Mouse (Mus musculus): ENCODE results near the gene Mmp28. TPM values are rescaled to one million over a fixed set of nuclear protein-coding genes. Genes with fewer than 3 reads are reported as not detected.

The Mmp28 gene
- 1.3 and 2.0 TPM in 2 replicates for polyA plus RNA-seq (2015; fragmentation: Nextera tagmentation; extraction: Ambion mirVana)

DNA sequence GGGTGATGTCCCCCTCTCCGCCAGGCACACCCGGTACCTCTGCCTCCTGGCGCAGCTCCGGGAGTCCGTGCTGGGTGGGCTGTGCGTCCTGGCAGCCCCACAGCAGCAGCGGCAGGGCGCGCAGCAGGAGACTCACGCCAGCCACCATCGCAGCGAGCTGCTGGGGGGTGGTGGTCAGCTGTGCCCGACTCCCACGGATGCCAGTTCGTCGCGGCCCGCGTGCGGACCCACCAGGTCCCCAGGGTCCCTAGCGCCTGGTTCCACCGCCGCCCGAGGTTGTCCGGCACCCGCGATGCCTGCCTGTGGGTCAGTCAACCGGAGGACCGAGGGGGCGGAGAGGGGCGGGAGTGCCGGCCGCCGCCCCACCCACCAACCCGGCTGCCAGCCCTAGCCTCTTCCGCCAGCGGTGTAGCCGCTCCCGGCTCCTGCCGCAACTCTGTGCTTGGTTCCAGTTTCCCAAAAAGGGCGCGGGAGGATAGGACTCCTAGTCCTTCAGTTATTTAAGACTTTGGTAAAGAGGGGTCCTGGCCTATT lies at the start of gene Mmp28:
Gene Mmp28 (minus strand): TSS at position 361 of the 534 bp plus-strand sequence.
- Histone ChIP-seq H3K27me3 (replicated peaks; ENCODE audit: control insufficient read depth, insufficient read depth, low read length) (peaks cover 5% of the 10 kb centered on the region; the same call in 1 of the 2 replicates), H3K4me1 (ENCODE audit: control insufficient read depth, insufficient read depth, low read length) (peaks cover 7% of the 10 kb centered on the region), H3K36me3 (ENCODE audit: control insufficient read depth, insufficient read depth, low read length) (no peaks in the 10 kb centered on the region), H3K9me3 (ENCODE audit: control insufficient read depth, low read length) (no peaks in the 10 kb centered on the region), H3K4me2 (ENCODE audit: low read depth, low read length) (peak within 1 kb of the TSS; percentile 96), H3K27ac (ENCODE audit: low read length) (no peak within 1 kb of the TSS), H3K4me3 (ENCODE audit: low read length) (peak within 1 kb of the TSS; percentile 69), H3K9ac (ENCODE audit: low read depth, low read length) (peak within 1 kb of the TSS; percentile 72)
- under 1% methylated on average over 42 of the region's 42 CpGs for WGBS
- ATAC-seq = peak; percentile 70

DNA sequence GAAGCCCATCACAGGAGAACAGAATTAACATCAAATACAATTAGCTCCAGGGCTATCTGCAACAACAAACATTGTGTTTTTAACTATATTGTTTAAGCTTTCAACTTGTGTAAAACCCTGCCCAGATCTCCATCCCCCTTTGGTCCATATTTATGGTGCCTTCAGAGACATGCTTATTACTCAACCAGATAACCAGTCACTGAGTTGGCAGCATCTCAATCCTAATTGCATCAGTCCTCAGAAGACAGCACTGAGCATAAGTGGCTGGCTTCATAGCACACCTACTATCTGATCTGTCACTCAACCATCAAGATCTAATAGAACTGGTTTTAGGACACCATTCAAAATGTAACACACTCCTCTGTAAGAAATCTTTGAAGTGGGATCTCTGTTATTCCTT lies 46.6 kb upstream of the Mmp28 start:
- Histone ChIP-seq H3K4me2 (ENCODE audit: low read depth, low read length) (no peak overlapping the region), H3K36me3 (ENCODE audit: control insufficient read depth, insufficient read depth, low read length) (peaks cover 4% of the 10 kb centered on the region; the same call in 1 of the 2 replicates), H3K27me3 (replicated peaks; ENCODE audit: control insufficient read depth, insufficient read depth, low read length) (no peaks in the 10 kb centered on the region), H3K9me3 (ENCODE audit: control insufficient read depth, low read length) (no peaks in the 10 kb centered on the region), H3K9ac (ENCODE audit: low read depth, low read length) (no peak overlapping the region), H3K27ac (ENCODE audit: low read length) (no peak overlapping the region), H3K4me1 (ENCODE audit: control insufficient read depth, insufficient read depth, low read length) (no peaks in the 10 kb centered on the region), H3K4me3 (ENCODE audit: low read length) (no peak overlapping the region)
- no peak for ATAC-seq

DNA sequence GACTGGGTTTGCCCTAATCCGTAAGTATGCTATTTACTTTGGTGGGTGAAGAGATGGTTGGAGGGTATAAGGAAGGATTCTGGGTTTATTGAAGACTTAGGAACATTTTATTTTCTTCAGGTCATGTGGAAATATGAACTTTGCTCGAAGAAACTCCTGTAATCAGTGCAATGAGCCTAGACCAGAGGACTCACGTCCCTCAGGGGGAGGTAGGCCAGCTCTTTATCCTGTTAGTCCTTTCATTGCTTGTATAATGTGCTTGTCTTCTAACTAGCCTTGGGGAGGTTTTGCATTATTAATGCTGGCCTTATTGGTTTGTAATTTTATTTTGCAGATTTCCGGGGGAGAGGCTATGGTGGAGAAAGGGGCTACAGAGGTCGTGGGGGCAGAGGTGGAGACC lies 41.4 kb upstream of the Mmp28 start:
- no peaks in the 10 kb centered on the region for H3K9me3 ChIP-seq (ENCODE audit: control insufficient read depth, low read length)
- no peaks in the 10 kb centered on the region for H3K27me3 ChIP-seq (replicated peaks; ENCODE audit: control insufficient read depth, insufficient read depth, low read length)
- 86% methylated on average over 5 of the region's 5 CpGs for WGBS
- peaks cover 7% of the 10 kb centered on the region for H3K36me3 ChIP-seq (ENCODE audit: control insufficient read depth, insufficient read depth, low read length)
- no peak overlapping the region for H3K4me2 ChIP-seq (ENCODE audit: low read depth, low read length)
- H3K9ac ChIP-seq (ENCODE audit: low read depth, low read length) = no peak overlapping the region
- peak; percentile 70 for ATAC-seq
- H3K4me3 ChIP-seq (ENCODE audit: low read length) = no peak overlapping the region
- H3K4me1 ChIP-seq (ENCODE audit: control insufficient read depth, insufficient read depth, low read length) = no peaks in the 10 kb centered on the region
- H3K27ac ChIP-seq (ENCODE audit: low read length) = no peak overlapping the region

DNA sequence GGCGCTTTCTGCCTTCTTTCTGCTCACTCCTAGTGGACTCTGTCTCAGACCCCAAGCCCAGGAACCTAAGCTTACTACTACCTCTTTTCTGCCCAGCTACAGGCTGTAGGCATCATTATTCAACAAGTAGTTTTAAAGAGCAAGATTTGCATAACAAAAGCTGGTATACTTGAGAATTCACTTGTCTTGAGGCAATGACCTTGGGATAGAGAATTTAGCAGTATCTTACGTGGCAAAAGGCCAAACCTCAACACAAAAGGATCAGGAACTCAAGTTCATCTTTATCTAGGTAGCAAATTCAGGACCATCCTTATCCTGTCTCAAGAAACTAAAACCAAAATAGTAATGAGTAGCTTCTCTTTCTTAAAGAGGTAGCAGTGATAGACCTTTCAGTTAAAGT lies 32.7 kb upstream of the Mmp28 start:
- Histone ChIP-seq H3K4me2 (ENCODE audit: low read depth, low read length) (no peak overlapping the region), H3K4me3 (ENCODE audit: low read length) (no peak overlapping the region), H3K27ac (ENCODE audit: low read length) (no peak overlapping the region), H3K36me3 (ENCODE audit: control insufficient read depth, insufficient read depth, low read length) (0 out of 2 replicates have a peak, but pooled peaks cover 8% of the 10 kb centered on the region), H3K9ac (ENCODE audit: low read depth, low read length) (no peak overlapping the region), H3K27me3 (replicated peaks; ENCODE audit: control insufficient read depth, insufficient read depth, low read length) (no peaks in the 10 kb centered on the region), H3K9me3 (ENCODE audit: control insufficient read depth, low read length) (no peaks in the 10 kb centered on the region), H3K4me1 (ENCODE audit: control insufficient read depth, insufficient read depth, low read length) (no peaks in the 10 kb centered on the region)
- no peak for ATAC-seq
- WGBS = 81% methylated on average over 2 of the region's 2 CpGs

DNA sequence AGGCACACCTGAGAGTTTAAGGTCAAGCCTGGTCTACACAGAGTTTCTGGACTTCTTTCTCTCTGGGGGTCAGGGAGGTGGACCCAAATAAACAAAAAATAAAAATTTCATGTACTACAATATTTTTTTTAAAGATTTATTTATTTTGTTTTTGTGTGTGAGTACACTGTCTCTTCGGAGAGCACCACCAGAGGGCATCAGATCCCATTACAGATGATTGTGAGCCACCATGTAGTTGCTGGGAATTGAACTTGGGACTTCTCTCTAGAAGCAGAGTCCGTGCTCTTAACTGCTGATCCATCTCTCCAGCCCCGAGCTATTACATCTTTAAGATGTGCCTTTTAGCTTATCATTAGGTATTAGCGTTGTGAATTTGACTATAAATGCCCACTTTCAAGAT lies 28.6 kb upstream of the Mmp28 start:
- Histone ChIP-seq H3K4me2 (ENCODE audit: low read depth, low read length) (no peak overlapping the region), H3K4me3 (ENCODE audit: low read length) (no peak overlapping the region), H3K9ac (ENCODE audit: low read depth, low read length) (no peak overlapping the region), H3K9me3 (ENCODE audit: control insufficient read depth, low read length) (no peaks in the 10 kb centered on the region), H3K27me3 (replicated peaks; ENCODE audit: control insufficient read depth, insufficient read depth, low read length) (no peaks in the 10 kb centered on the region), H3K4me1 (ENCODE audit: control insufficient read depth, insufficient read depth, low read length) (no peaks in the 10 kb centered on the region), H3K36me3 (ENCODE audit: control insufficient read depth, insufficient read depth, low read length) (peaks cover 2% of the 10 kb centered on the region; the same call in 1 of the 2 replicates), H3K27ac (ENCODE audit: low read length) (no peak overlapping the region)
- ATAC-seq = no peak
- 85% methylated on average over 4 of the region's 4 CpGs for WGBS

DNA sequence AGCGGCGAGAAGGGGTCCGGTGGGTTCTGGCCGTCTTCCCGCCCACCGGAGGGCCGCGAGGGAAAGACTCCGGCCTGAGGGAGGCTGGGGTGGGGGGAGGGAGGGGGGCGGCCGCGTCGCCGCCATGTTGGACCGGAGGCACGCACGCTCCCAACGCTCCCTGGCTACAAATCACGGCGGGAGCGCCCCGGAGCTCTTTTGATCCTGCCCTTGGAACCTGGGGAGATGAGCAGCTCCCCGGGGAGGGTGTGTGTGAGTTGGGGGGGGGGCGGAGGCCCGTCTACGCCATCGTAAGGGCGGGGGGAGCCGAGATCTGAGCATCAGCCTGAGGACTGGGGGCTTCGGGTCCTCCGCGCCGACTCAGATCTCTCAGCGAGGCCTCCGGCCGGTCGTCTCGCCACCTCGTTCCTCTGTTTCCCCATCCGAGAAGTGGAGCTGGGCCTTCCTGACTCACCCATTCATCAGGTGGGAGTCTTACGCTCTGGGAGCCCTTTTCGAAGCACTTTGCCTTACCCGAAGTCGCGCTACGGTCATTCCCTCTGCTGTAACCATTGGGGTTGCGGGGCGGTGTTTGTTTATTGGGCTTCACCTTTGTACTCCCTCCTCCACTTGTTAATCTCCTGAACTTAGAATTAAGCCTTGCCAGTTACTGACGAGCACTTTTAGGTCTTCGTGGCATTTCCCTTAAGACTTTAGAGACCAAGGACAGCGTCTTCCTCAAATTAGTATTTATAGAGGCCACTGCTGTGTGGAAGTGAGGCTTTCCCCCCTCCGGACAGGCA lies 10.6 kb upstream of the Mmp28 start:
- H3K36me3 ChIP-seq (ENCODE audit: control insufficient read depth, insufficient read depth, low read length) = no peaks in the 10 kb centered on the region
- peak overlapping the region; percentile 72 for H3K4me2 ChIP-seq (ENCODE audit: low read depth, low read length)
- no peaks in the 10 kb centered on the region for H3K27me3 ChIP-seq (replicated peaks; ENCODE audit: control insufficient read depth, insufficient read depth, low read length)
- peak overlapping the region; percentile 95 for H3K9ac ChIP-seq (ENCODE audit: low read depth, low read length)
- WGBS = under 1% methylated on average over 44 of the region's 52 CpGs
- H3K4me1 ChIP-seq (ENCODE audit: control insufficient read depth, insufficient read depth, low read length) = peaks cover 15% of the 10 kb centered on the region
- peak overlapping the region; percentile 97 for H3K27ac ChIP-seq (ENCODE audit: low read length)
- ATAC-seq = peak; percentile 82
- peak overlapping the region; percentile 93 for H3K4me3 ChIP-seq (ENCODE audit: low read length)
- no peaks in the 10 kb centered on the region for H3K9me3 ChIP-seq (ENCODE audit: control insufficient read depth, low read length)

DNA sequence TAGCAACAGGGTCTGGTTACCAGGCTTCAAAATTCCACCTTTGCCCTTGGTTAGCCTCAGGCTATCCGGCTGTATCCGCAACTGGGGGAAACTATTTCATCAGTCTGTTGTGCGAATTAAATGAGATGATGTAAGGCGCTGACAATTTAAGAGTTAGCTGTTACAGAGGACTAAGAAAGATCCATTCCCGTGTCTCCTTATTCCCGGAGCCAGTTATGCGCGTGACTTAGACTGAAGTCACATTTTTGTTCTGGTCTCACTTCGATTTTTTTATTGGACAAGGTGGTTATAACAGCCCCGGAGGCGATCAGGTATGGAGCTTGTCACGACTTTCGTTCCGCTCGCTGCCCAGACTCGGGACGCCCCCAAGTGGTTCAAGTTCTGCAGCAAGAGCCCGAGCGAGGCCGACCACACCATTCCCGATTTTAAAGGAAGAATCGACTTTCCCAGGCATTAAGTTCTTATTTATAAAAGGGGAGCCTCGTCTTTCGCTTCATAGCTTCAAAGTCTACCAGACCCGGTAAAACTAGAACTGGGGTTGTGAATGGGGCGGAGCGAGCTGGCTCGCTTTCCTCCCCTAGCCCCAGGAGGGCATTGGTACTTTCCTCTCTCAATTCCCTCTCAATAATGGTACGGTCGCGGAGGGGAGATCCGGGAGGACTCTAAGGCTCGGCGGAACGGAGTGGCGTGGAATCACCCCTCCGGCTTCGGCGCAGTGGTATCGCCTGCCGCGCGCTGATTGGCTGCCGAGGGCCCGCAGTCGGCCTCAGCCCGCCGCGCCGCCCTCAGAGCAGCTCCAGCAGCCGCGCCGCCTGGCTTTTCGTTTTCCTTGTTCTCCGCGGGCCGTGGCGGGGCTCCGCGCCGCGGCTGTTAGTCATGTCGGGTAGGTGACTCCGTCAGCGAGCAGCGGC lies 9.7 kb upstream of the Mmp28 start, which contains the start of gene Taf15:
Gene Taf15 (plus strand): TSS at position 763 of the 911 bp plus-strand sequence.
- no peaks in the 10 kb centered on the region for H3K9me3 ChIP-seq (ENCODE audit: control insufficient read depth, low read length)
- H3K4me1 ChIP-seq (ENCODE audit: control insufficient read depth, insufficient read depth, low read length) = peaks cover 15% of the 10 kb centered on the region
- H3K9ac ChIP-seq (ENCODE audit: low read depth, low read length) = peak within 1 kb of the TSS; percentile 95
- H3K27ac ChIP-seq (ENCODE audit: low read length) = peak within 1 kb of the TSS; percentile 97
- ATAC-seq = peak; percentile 96
- H3K27me3 ChIP-seq (replicated peaks; ENCODE audit: control insufficient read depth, insufficient read depth, low read length) = no peaks in the 10 kb centered on the region
- peak within 1 kb of the TSS; percentile 93 for H3K4me3 ChIP-seq (ENCODE audit: low read length)
- H3K4me2 ChIP-seq (ENCODE audit: low read depth, low read length) = peak within 1 kb of the TSS; percentile 72
- under 1% methylated on average over 66 of the region's 66 CpGs for WGBS
- H3K36me3 ChIP-seq (ENCODE audit: control insufficient read depth, insufficient read depth, low read length) = no peaks in the 10 kb centered on the region

DNA sequence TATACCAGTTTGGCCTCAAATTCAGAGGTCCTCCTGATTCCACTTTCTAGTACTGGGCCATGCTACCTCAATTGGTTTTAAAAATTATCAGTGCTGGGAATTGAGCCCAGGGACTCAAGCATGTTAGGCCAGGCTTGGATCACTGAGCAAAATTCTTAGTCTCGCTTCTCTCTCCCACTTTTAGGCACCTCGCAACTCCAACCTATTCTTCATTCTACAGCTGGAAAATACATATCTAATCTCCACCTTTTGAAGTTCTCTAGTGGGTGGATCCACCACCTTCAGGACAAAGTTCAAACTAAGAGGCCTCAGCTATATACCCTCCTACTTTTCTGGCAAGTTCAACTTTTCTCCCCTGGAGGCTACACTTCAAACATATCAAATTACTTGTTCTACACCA lies 8.9 kb upstream of the Mmp28 start:
- H3K4me1 ChIP-seq (ENCODE audit: control insufficient read depth, insufficient read depth, low read length) = peaks cover 15% of the 10 kb centered on the region
- no peaks in the 10 kb centered on the region for H3K27me3 ChIP-seq (replicated peaks; ENCODE audit: control insufficient read depth, insufficient read depth, low read length)
- peak; percentile 31 for ATAC-seq
- peak overlapping the region; percentile 62 for H3K4me2 ChIP-seq (ENCODE audit: low read depth, low read length)
- H3K9me3 ChIP-seq (ENCODE audit: control insufficient read depth, low read length) = no peaks in the 10 kb centered on the region
- peak overlapping the region; percentile 95 for H3K27ac ChIP-seq (ENCODE audit: low read length)
- peak overlapping the region; percentile 93 for H3K4me3 ChIP-seq (ENCODE audit: low read length)
- H3K36me3 ChIP-seq (ENCODE audit: control insufficient read depth, insufficient read depth, low read length) = no peaks in the 10 kb centered on the region
- peak overlapping the region; percentile 95 for H3K9ac ChIP-seq (ENCODE audit: low read depth, low read length)
- WGBS = 64% methylated on average over 2 of the region's 2 CpGs

DNA sequence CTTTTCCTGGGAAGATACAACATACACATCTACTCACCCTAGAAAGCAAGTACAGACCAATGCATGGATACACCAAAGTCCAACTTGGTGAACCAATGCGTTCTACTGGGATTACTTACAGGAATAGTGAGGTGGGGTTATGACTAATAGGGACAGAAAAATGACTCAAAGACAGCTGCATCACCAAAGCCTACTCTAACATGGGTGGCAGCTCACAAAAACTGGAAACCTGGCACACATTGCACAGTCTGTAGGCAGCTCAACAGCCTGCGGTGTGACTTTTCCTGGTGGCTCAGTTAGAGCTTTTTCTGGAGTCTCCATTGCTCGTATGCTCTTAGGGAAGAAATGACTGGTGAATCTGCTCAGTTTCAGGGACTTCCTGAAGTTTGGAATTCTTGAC lies 5.9 kb upstream of the Mmp28 start:
- Histone ChIP-seq H3K27ac (ENCODE audit: low read length) (no peak overlapping the region), H3K4me2 (ENCODE audit: low read depth, low read length) (no peak overlapping the region), H3K27me3 (replicated peaks; ENCODE audit: control insufficient read depth, insufficient read depth, low read length) (peaks cover 4% of the 10 kb centered on the region; the same call in 1 of the 2 replicates), H3K4me1 (ENCODE audit: control insufficient read depth, insufficient read depth, low read length) (peaks cover 9% of the 10 kb centered on the region), H3K36me3 (ENCODE audit: control insufficient read depth, insufficient read depth, low read length) (no peaks in the 10 kb centered on the region), H3K9ac (ENCODE audit: low read depth, low read length) (no peak overlapping the region), H3K9me3 (ENCODE audit: control insufficient read depth, low read length) (no peaks in the 10 kb centered on the region), H3K4me3 (ENCODE audit: low read length) (no peak overlapping the region)
- no peak for ATAC-seq
- 92% methylated on average over 3 of the region's 3 CpGs for WGBS

Data from intestine, embryonic 16.5 days (tissue).